Mouse (Mus musculus) ES-CJ7 (cell line): ENCODE results near the gene Sirt3.

Experiments used
- DNase-seq: peaks from one replicate; pipeline ENCODE4 v3.0.0; 2011; ENCODE audit warnings: low read depth, low spot score

Gene Sirt3

GRCm38 (mm10) chr7:140881696-140882468, at the start of gene Sirt3, which contains the start of gene Psmd13:
TSS of gene Sirt3 (minus strand) at chr7:140882309.
TSS of gene Psmd13 (plus strand) at chr7:140881968.
- DNase-seq, result peak; percentile 96

GRCm38 (mm10) chr7:140927181-140927580, 45.1 kb upstream of the Sirt3 start:
- no peak for DNase-seq

DNA sequence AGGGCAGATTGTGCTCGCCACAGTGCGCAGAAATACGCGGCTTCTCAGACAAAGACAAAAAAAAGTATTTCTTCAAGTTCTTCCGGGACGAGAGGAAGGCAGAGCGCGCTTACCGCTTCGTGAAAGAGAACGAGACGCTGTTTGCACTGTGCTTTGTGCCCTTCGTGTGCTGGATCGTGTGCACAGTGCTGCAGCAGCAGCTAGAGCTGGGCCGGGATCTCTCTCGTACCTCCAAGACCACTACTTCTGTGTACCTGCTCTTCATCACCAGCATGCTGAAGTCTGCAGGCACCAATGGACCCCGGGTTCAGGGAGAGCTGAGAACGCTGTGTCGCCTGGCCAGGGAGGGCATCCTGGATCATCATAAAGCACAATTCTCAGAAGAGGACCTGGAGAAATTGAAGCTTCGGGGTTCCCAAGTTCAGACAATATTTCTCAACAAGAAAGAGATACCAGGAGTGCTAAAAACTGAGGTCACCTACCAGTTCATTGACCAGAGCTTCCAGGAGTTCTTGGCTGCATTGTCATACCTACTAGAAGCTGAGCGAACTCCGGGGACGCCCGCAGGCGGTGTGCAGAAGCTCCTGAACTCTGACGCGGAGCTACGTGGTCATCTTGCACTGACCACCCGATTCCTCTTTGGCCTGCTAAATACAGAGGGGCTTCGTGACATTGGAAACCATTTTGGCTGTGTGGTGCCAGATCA, 41.1 kb upstream of the Sirt3 start:
- no peak for DNase-seq

- DNase-seq, result peak; percentile 43
These were observed 40.4 kb upstream of the Sirt3 start for GRCm38 (mm10) chr7:140922398-140923069.

DNA sequence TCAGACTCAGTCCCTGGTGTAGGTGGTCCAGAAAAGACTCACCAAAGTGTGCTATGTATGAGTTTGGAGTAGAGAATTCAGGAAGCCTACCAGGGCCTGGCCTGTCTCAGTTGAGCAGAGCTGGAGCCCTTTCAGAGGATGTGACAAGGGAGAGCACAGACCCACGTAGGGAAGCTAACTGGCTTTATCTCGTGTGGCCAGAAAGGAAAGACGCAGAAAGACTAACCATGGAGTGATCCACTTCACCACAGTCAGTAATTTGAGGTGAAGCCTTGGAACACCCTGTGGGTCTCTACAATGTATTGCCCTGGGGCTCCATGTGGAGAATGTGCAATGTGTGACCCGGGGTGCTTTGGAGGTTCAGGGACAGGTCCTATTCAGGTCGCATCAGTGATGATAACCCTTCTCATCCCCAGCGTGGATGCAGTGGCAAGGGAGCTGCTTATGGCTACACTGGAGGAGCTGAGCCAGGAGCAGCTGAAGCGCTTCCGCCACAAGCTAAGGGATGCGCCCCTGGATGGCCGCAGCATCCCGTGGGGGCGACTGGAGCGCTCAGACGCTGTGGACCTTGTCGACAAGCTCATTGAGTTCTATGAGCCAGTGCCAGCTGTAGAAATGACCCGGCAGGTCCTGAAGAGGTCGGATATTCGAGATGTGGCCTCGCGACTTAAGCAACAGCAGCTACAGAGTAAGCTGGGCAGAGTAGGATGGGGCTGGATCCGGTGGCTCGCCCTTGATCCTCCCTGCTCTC, 39.3 kb upstream of the Sirt3 start:
- no peak for DNase-seq

DNA sequence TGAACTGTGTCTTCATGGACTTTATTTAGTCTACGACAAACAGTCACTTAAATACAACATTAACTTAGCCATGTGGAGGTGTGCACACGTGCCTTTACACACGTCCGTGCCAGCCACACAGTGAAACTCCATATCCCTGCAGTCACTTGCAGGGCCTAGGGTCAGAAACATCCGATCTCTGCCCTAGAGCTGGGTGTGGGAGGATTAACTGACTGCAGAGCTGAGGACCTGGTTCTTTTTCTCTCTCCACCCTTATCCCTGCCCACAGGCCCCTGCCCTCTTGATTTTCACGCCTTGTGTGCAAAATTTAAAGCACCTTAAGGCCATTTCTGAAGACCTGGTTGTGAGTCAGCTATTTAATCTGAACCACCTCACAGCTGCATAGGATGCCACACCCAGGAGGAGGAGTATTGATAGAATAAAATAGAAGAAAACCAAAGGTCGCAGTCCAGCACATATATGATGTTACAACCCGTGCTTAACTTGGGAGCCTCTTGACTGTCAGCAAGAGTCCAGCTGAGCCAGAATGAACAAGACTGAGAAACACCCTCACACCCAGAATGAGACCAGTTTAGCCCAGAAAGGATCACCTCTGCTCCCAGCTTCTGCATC, 38.4 kb upstream of the Sirt3 start, which contains the start of gene Nlrp6:
Nlrp6 (plus strand) TSS at position 485 of the 612 bp plus-strand sequence.
- DNase-seq, result no peak

GRCm38 (mm10) chr7:140919911-140920310, 37.8 kb upstream of the Sirt3 start:
- no peak for DNase-seq

DNA sequence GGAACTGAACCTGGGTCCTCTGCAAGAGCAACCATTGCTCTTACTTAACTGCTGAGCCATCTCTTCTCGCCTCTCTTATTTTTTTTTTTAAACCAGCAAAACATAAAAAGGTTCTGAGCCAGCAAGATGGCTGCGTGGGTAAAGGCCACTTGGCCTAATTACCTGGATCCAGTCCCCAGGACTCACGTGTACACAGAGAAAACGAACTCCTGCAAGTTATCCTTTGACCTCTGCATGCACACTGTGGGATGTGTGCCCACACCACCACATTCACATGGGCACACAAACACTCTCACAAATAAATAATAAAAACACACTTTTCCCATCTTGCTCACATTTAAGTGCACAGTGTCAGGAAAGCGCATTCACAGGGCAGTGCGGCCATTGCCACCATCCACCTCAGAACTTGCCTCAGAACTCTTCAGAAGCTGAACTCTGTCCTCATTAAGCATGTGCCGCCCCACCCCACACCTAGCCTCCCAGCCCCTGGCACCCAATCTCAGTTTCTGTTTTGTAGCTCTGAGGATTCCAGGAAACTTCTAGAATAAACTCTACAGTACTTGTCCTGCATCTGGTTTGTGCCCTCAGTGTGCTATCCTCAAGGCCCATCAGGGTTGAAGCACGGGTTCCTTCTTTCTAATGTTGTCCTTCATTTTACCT, 32.1 kb upstream of the Sirt3 start:
- DNase-seq, result no peak

GRCm38 (mm10) chr7:140912846-140913482, 30.9 kb upstream of the Sirt3 start:
- no peak for DNase-seq

GRCm38 (mm10) chr7:140912293-140912692, 30.2 kb upstream of the Sirt3 start:
- no peak for DNase-seq

DNA sequence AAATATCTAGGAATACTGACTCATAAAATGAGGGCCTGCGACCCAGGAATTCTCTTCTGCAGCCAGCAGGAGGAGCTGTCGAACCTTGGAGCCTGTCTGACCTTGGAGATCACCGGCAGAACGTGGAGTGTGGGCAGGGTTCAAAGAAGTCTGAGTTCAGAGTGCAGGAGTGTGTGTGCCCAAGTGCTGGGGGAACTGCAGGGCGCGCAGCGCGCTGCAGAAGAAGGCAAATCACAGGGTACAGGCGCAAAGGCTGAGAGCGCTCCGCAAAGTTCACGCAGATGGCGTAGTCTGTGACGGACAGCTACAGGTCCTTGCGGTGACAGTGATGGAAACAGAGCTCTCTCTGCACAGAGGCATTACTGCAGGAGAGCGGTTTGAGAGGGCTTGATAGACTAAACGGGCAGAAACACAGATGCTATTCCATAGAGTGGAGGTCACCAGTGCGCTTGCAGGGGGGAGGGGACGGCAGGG, 26.6 kb upstream of the Sirt3 start:
- DNase-seq, result peak; percentile 97

GRCm38 (mm10) chr7:140908181-140908580, 26.1 kb upstream of the Sirt3 start:
- DNase-seq, result no peak

DNA sequence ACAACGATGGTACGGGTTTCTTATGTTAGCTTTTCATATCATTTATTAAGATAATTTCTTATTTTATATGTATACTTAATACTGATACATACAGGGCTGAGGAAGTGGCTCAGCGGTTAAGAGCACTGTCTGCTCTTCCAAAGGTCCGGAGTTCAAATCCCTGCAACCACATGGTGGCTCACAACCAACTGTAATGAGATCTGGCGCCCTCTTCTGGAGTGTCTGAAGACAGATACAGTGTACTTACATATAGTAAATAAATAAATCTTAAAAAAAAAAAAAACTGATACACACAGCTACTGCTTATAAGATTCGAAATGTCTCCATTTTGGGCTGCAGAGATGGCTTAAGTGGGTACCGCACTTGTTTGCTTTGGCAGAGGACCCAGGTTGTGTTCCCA, 25.6 kb upstream of the Sirt3 start:
- DNase-seq, result no peak

- no peak for DNase-seq
These were observed 25.0 kb upstream of the Sirt3 start for GRCm38 (mm10) chr7:140907131-140907530.

- no peak for DNase-seq
These were observed 23.6 kb upstream of the Sirt3 start for GRCm38 (mm10) chr7:140905642-140906081.

GRCm38 (mm10) chr7:140903212-140903611, 21.1 kb upstream of the Sirt3 start:
- peak; percentile 84 for DNase-seq

GRCm38 (mm10) chr7:140902036-140902875, 20.1 kb upstream of the Sirt3 start:
- DNase-seq, result no peak

DNA sequence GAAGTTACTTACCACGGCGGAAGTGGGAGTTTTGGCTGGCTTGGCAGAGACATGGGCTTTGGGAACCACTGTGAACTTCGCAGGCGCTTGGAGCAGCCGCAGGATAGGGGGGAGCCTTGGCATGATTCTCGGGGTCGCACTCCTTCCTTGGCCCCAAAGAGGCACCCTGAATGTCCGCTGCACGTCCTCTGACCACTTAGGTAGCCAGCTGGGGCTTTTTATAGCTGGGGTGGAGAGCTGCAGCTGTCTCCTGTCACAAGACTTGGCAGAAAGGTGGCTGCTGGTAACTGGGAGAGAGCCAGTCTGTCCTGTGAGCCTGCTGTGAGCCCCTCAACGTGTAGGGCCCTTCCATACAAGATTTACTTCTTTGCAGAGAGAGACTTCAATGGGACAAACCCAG, 18.1 kb upstream of the Sirt3 start, which contains the start of gene Cox8b:
Cox8b (minus strand) TSS at position 227 of the 400 bp plus-strand sequence.
- DNase-seq, result no peak

DNA sequence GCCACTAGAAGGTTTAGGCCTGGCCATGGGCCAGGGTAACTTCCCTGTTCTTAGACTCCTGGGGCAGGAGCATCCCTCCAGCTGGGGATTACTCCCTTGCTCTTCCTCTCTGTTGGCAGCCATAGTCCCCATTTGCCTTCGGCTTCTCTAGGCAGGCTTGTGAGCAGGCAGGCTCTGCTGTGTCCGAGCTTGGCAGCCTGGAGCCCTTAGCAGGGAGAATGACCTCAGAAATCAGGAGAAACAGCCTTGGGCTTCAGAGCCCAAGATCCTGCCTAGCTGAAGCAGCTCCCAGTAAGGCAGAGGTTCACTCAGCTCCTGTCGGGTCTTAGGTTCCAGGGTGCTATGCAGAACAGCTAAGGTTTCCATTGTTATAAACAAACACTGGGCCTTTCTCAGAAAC, 17.0 kb upstream of the Sirt3 start:
- no peak for DNase-seq
